Mouse (Mus musculus) liver, embryonic 16.5 days (tissue): ENCODE results near the gene Nisch. TPM values are rescaled to one million over a fixed set of nuclear protein-coding genes. Genes with fewer than 3 reads are reported as not detected.

ENCODE experiments used
- ATAC-seq: fragments of 200-750 bp; cut with Nextera tagmentation; 2 replicates; pipeline ENCODE4 v1.8.0; 2017; ENCODE audit warnings: low read depth, mild to moderate bottlenecking, moderate number of reproducible peaks, moderate library complexity
- H3K27ac ChIP-seq: fragments of 300-500 bp; sonication (generic); 2 replicates; pipeline ENCODE4 v1.5.1; 2014; ENCODE audit warnings: mild to moderate bottlenecking, low read length
- H3K27me3 ChIP-seq: fragments of 300-500 bp; sonication (generic); 2 replicates; pipeline ENCODE4 v1.6.1; 2014; ENCODE audit warnings: low read depth, low read length, mixed read lengths; ENCODE audit not compliant: control insufficient read depth, insufficient read depth
- H3K36me3 ChIP-seq: fragments of 300-500 bp; sonication (generic); 2 replicates; pipeline ENCODE4 v1.6.1; 2014; ENCODE audit warnings: mild to moderate bottlenecking; ENCODE audit not compliant: control insufficient read depth, insufficient read depth
- H3K4me1 ChIP-seq: fragments of 300-500 bp; sonication (generic); 2 replicates; pipeline ENCODE4 v1.6.1; 2014; ENCODE audit warnings: low read depth, low read length, mixed read lengths; ENCODE audit not compliant: control insufficient read depth
- H3K4me2 ChIP-seq: fragments of 300-500 bp; sonication (generic); 2 replicates; pipeline ENCODE4 v1.6.1; 2014; ENCODE audit warnings: low read depth, low read length, mixed read lengths
- H3K4me3 ChIP-seq: fragments of 300-500 bp; sonication (generic); 2 replicates; pipeline ENCODE4 v1.5.1; 2014; ENCODE audit warnings: low read depth, mild to moderate bottlenecking, low read length
- H3K9ac ChIP-seq: fragments of 300-500 bp; sonication (generic); 2 replicates; pipeline ENCODE4 v1.6.1; 2014; ENCODE audit warnings: low read depth, low read length
- H3K9me3 ChIP-seq: fragments of 300-500 bp; sonication (generic); replicated peaks from 2 replicates; pipeline ENCODE4 v1.6.1; 2016; ENCODE audit warnings: low read length; ENCODE audit not compliant: control insufficient read depth
- WGBS: fragments of 180-500 bp; shearing (Covaris S2); extraction: QIAGEN DNeasy Blood & Tissue Kit; methylation state at CpG from one replicate; pipeline ENCODE4 v1.1.7; 2014; ENCODE audit not compliant: insufficient replicate concordance; 5-methylcytosine and 5-hydroxymethylcytosine counted together
- polyA plus RNA-seq: library from polyadenylated mRNA; unstranded; fragments of >200 nt; fragmentation: Nextera tagmentation; extraction: Ambion mirVana; gene quantifications from 2 replicates; pipeline ENCODE4 v1.2.1, GENCODE M21; 2015

Gene Nisch
- polyA plus RNA-seq, 1 experiment from 2014 or later, result 112 TPM

GRCm38 (mm10) chr14:31230442-31230841 is 13.7 kb upstream of the Nisch start:
- Histone ChIP-seq H3K4me3 (no peak overlapping the region), H3K27me3 (0 out of 2 replicates have a peak, but pooled peaks cover 5% of the 10 kb centered on the region), H3K4me1 (peaks cover 2% of the 10 kb centered on the region), H3K27ac (no peak overlapping the region), H3K9ac (no peak overlapping the region), H3K9me3 (no peaks in the 10 kb centered on the region), H3K36me3 (no peaks in the 10 kb centered on the region), H3K4me2 (no peak overlapping the region)
- no peak for ATAC-seq
- WGBS, result 60% methylated on average over 8 of the region's 8 CpGs

GRCm38 (mm10) chr14:31228234-31228633 is 11.5 kb upstream of the Nisch start:
- no peak for ATAC-seq
- Histone ChIP-seq H3K9ac (no peak overlapping the region), H3K27me3 (0 out of 2 replicates have a peak, but pooled peaks cover 5% of the 10 kb centered on the region), H3K4me1 (no peaks in the 10 kb centered on the region; the same call in none of the 2 replicates), H3K36me3 (no peaks in the 10 kb centered on the region), H3K27ac (no peak overlapping the region), H3K4me2 (no peak overlapping the region), H3K9me3 (no peaks in the 10 kb centered on the region), H3K4me3 (no peak overlapping the region)
- WGBS, result 27% methylated on average over 6 of the region's 6 CpGs

- H3K27ac ChIP-seq, result no peak overlapping the region
- no peaks in the 10 kb centered on the region; the same call in 1 of the 2 replicates for H3K4me1 ChIP-seq
- H3K9ac ChIP-seq, result no peak overlapping the region
- no peaks in the 10 kb centered on the region for H3K9me3 ChIP-seq
- no peak; the same call in 1 of the 2 replicates for ATAC-seq
- 61% methylated on average over 4 of the region's 4 CpGs for WGBS
- H3K4me2 ChIP-seq, result no peak overlapping the region
- H3K4me3 ChIP-seq, result no peak overlapping the region
- H3K27me3 ChIP-seq, result 0 out of 2 replicates have a peak, but pooled peaks cover 5% of the 10 kb centered on the region
- no peaks in the 10 kb centered on the region for H3K36me3 ChIP-seq
Measured at GRCm38 (mm10) chr14:31226978-31227377, 10.2 kb upstream of the Nisch start.

- 5% methylated on average over 11 of the region's 11 CpGs for WGBS
- H3K36me3 ChIP-seq, result no peaks in the 10 kb centered on the region
- no peaks in the 10 kb centered on the region; the same call in 1 of the 2 replicates for H3K27me3 ChIP-seq
- no peak within 1 kb of the TSS for H3K4me3 ChIP-seq
- peak within 1 kb of the TSS; percentile 35 for H3K9ac ChIP-seq
- H3K27ac ChIP-seq, result no peak within 1 kb of the TSS
- H3K4me2 ChIP-seq, result 0 out of 2 replicates have a peak within 1 kb of the TSS, but pooled peaks have one; percentile 4
- ATAC-seq, result peak; percentile 64
- H3K9me3 ChIP-seq, result no peaks in the 10 kb centered on the region
- H3K4me1 ChIP-seq, result peaks cover 17% of the 10 kb centered on the region
Measured at GRCm38 (mm10) chr14:31217666-31218065, 920 bp upstream of the Nisch start, which contains the start of gene Sema3g. TSS of gene Sema3g (plus strand) at chr14:31217860.

GRCm38 (mm10) chr14:31215157-31216002 is 1.4 kb downstream of the Nisch start:
- 26% methylated on average over 15 of the region's 15 CpGs for WGBS
- H3K27ac ChIP-seq, result no peak overlapping the region
- no peak overlapping the region for H3K4me2 ChIP-seq

GRCm38 (mm10) chr14:31214684-31215083 is 2.1 kb downstream of the Nisch start:
- Histone ChIP-seq H3K9me3 (no peaks in the 10 kb centered on the region), H3K36me3 (no peaks in the 10 kb centered on the region), H3K27me3 (no peaks in the 10 kb centered on the region), H3K4me1 (peaks cover 17% of the 10 kb centered on the region), H3K4me3 (no peak overlapping the region), H3K27ac (no peak overlapping the region; the same call in 1 of the 2 replicates), H3K4me2 (no peak overlapping the region), H3K9ac (0 out of 2 replicates have a peak overlapping the region, but pooled peaks have one; percentile 7)
- ATAC-seq, result no peak
- WGBS, result 52% methylated on average over 3 of the region's 3 CpGs

More at GRCm38 (mm10) chr14:31215157-31216002, 1.4 kb downstream of the Nisch start:
- Histone ChIP-seq H3K4me3 (no peak overlapping the region), H3K4me1 (peaks cover 17% of the 10 kb centered on the region), H3K27me3 (no peaks in the 10 kb centered on the region), H3K9me3 (no peaks in the 10 kb centered on the region), H3K9ac (0 out of 2 replicates have a peak overlapping the region, but pooled peaks have one; percentile 7), H3K36me3 (no peaks in the 10 kb centered on the region)
- ATAC-seq, result no peak

- no peaks in the 10 kb centered on the region for H3K9me3 ChIP-seq
- no peak overlapping the region for H3K4me3 ChIP-seq
- no peak overlapping the region for H3K9ac ChIP-seq
- 52% methylated on average over 8 of the region's 8 CpGs for WGBS
- H3K4me2 ChIP-seq, result no peak overlapping the region
- peaks cover 17% of the 10 kb centered on the region for H3K4me1 ChIP-seq
- no peaks in the 10 kb centered on the region for H3K27me3 ChIP-seq
- peak; percentile 72 for ATAC-seq
- H3K27ac ChIP-seq, result 0 out of 2 replicates have a peak overlapping the region, but pooled peaks have one; percentile 42
- H3K36me3 ChIP-seq, result no peaks in the 10 kb centered on the region
Measured at GRCm38 (mm10) chr14:31213868-31214267, 2.9 kb downstream of the Nisch start.

- Histone ChIP-seq H3K9me3 (no peaks in the 10 kb centered on the region), H3K4me2 (no peak overlapping the region), H3K4me1 (peaks cover 15% of the 10 kb centered on the region), H3K9ac (no peak overlapping the region), H3K36me3 (no peaks in the 10 kb centered on the region), H3K27me3 (no peaks in the 10 kb centered on the region), H3K4me3 (no peak overlapping the region), H3K27ac (no peak overlapping the region)
- 63% methylated on average over 3 of the region's 3 CpGs for WGBS
- ATAC-seq, result no peak
Measured at GRCm38 (mm10) chr14:31212499-31212898, 4.2 kb downstream of the Nisch start.

- no peak overlapping the region for H3K27ac ChIP-seq
- H3K4me3 ChIP-seq, result no peak overlapping the region
- H3K9ac ChIP-seq, result no peak overlapping the region
- H3K9me3 ChIP-seq, result no peaks in the 10 kb centered on the region
- 71% methylated on average over 6 of the region's 6 CpGs for WGBS
- H3K4me2 ChIP-seq, result no peak overlapping the region
- peaks cover 19% of the 10 kb centered on the region for H3K4me1 ChIP-seq
- no peak for ATAC-seq
- H3K27me3 ChIP-seq, result no peaks in the 10 kb centered on the region
- H3K36me3 ChIP-seq, result no peaks in the 10 kb centered on the region
Measured at GRCm38 (mm10) chr14:31211854-31212253, 4.9 kb downstream of the Nisch start.
